Mouse (Mus musculus) midbrain, postnatal 0 days (tissue): ENCODE data around the gene Gm20696. TPM values are rescaled to one million over a fixed set of nuclear protein-coding genes. Genes with fewer than 3 reads are reported as not detected.

Source experiments
- ATAC-seq: fragments of 200-750 bp; cut with Nextera tagmentation; 2 replicates; pipeline ENCODE4 v1.8.0; 2017; ENCODE audit warnings: moderate number of reproducible peaks, mild to moderate bottlenecking, moderate TSS enrichment, moderate library complexity; ENCODE audit not compliant: low FRiP score
- DNase-seq: peaks from one replicate; pipeline ENCODE4 v3.0.0-alpha.2; 2015; ENCODE audit warnings: low spot score
- H3K27ac ChIP-seq: fragments of 300-500 bp; sonication (generic); 2 replicates; pipeline ENCODE4 v1.5.1; 2014; ENCODE audit warnings: low read depth, mild to moderate bottlenecking, low read length, mixed read lengths
- H3K27me3 ChIP-seq: fragments of 300-500 bp; sonication (generic); 2 replicates; pipeline ENCODE4 v1.6.1; 2014; ENCODE audit warnings: low read length, control low read depth, mixed read lengths; ENCODE audit not compliant: insufficient read depth
- H3K36me3 ChIP-seq: fragments of 300-500 bp; sonication (generic); 2 replicates; pipeline ENCODE4 v1.6.1; 2014; ENCODE audit warnings: low read length, control low read depth, mixed read lengths; ENCODE audit not compliant: insufficient read depth
- H3K4me1 ChIP-seq: fragments of 300-500 bp; sonication (generic); 2 replicates; pipeline ENCODE4 v1.6.1; 2014; ENCODE audit warnings: mild to moderate bottlenecking, control low read depth, antibody characterized with exemption, low read length, mixed read lengths; ENCODE audit not compliant: insufficient read depth
- H3K4me2 ChIP-seq: fragments of 300-500 bp; sonication (generic); 2 replicates; pipeline ENCODE4 v1.6.1; 2014; ENCODE audit warnings: low read depth, mild to moderate bottlenecking, low read length, mixed read lengths; ENCODE audit not compliant: poor library complexity, severe bottlenecking
- H3K4me3 ChIP-seq: fragments of 300-500 bp; sonication (generic); 2 replicates; pipeline ENCODE4 v1.5.1; 2014; ENCODE audit warnings: low read depth, mild to moderate bottlenecking, low read length, moderate library complexity
- H3K9ac ChIP-seq: fragments of 300-500 bp; sonication (generic); replicated peaks from 2 replicates; pipeline ENCODE4 v1.6.1; 2014; ENCODE audit warnings: mild to moderate bottlenecking, low read length, moderate library complexity, mixed read lengths; ENCODE audit not compliant: poor library complexity, severe bottlenecking
- H3K9me3 ChIP-seq: fragments of 300-500 bp; sonication (generic); 2 replicates; pipeline ENCODE4 v1.6.1; 2016; ENCODE audit warnings: low read length, control low read depth
- CTCF ChIP-seq: IDR thresholded peaks from 2 replicates; pipeline ENCODE4 v1.5.1; 2016; ENCODE audit warnings: antibody characterized with exemption, mild to moderate bottlenecking
- WGBS: fragments of 180-500 bp; shearing (Covaris S2); extraction: QIAGEN DNeasy Blood & Tissue Kit; methylation state at CpG from one replicate; pipeline ENCODE4 v1.1.7; 2014; 5-methylcytosine and 5-hydroxymethylcytosine counted together
- polyA plus RNA-seq: library from polyadenylated mRNA; unstranded; fragments of >200 nt; fragmentation: Nextera tagmentation; extraction: Ambion mirVana; gene quantifications from 2 replicates; pipeline ENCODE4 v1.2.1, GENCODE M21; 2015
- total RNA-seq: library from RNA; depleted of rRNA; stranded (reverse); fragments of >200 nt; gene quantifications from 2 replicates; pipeline ENCODE4 v1.2.3, GENCODE M21; 2014

Gm20696 gene
- total and polyA plus RNA-seq, 2 experiments from 2014 or later: 1.1 to 2.9 TPM

DNA sequence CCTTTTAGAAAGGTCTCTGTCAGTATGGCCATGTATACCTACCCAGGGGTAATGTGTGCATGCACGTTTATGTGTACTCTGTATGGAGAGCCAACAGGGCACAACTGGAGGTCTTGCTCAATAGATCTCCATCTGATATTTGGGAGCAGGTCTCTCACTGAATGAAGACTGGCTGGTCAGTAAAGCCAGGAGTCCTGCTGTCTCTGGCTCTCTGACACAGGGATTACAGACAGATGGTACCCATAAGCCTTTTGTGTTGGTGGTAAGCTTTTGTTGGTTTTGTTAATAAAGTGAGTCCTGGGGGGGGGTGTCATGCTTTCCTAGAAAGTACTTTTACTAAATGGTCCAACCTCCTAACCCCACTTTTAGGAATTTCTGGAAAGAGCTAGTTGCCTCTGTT is 389.3 kb downstream of the Gm20696 start:
- 83% methylated on average over 1 of the region's 1 CpGs for WGBS
- Histone ChIP-seq H3K9ac (no peak overlapping the region), H3K4me2 (no peak overlapping the region), H3K9me3 (no peaks in the 10 kb centered on the region), H3K27me3 (no peaks in the 10 kb centered on the region), H3K36me3 (no peaks in the 10 kb centered on the region), H3K4me1 (no peaks in the 10 kb centered on the region), H3K4me3 (no peak overlapping the region), H3K27ac (no peak overlapping the region)
- DNase-seq: no peak
- TF ChIP-seq CTCF: no peak
- no peak for ATAC-seq

DNA sequence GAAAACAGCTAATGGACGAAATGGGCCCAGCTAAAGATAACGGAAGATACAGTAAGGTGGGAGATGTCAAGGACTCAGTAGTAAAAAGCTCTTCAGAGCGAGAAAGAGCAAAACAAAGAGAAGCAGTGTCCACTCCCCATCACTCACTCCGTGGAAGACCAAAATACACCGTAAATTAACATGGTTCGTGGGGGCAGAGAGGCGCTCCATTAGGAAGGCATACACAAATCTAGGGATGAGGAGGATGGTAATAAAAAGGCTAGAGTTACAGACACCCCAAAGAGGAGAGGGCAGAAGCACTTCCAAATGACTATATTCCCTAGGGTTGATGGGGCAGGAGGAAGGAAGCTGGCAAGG is 390.3 kb downstream of the Gm20696 start:
- ATAC-seq (no peak), DNase-seq (no peak)
- no peak for TF ChIP-seq CTCF
- no peaks in the 10 kb centered on the region for H3K27me3 ChIP-seq
- H3K36me3 ChIP-seq: no peaks in the 10 kb centered on the region
- H3K4me3 ChIP-seq: no peak overlapping the region
- no peaks in the 10 kb centered on the region for H3K4me1 ChIP-seq
- H3K27ac ChIP-seq: no peak overlapping the region
- no peak overlapping the region for H3K9ac ChIP-seq
- no peak overlapping the region for H3K4me2 ChIP-seq
- WGBS: 83% methylated on average over 7 of the region's 7 CpGs
- H3K9me3 ChIP-seq: no peaks in the 10 kb centered on the region

DNA sequence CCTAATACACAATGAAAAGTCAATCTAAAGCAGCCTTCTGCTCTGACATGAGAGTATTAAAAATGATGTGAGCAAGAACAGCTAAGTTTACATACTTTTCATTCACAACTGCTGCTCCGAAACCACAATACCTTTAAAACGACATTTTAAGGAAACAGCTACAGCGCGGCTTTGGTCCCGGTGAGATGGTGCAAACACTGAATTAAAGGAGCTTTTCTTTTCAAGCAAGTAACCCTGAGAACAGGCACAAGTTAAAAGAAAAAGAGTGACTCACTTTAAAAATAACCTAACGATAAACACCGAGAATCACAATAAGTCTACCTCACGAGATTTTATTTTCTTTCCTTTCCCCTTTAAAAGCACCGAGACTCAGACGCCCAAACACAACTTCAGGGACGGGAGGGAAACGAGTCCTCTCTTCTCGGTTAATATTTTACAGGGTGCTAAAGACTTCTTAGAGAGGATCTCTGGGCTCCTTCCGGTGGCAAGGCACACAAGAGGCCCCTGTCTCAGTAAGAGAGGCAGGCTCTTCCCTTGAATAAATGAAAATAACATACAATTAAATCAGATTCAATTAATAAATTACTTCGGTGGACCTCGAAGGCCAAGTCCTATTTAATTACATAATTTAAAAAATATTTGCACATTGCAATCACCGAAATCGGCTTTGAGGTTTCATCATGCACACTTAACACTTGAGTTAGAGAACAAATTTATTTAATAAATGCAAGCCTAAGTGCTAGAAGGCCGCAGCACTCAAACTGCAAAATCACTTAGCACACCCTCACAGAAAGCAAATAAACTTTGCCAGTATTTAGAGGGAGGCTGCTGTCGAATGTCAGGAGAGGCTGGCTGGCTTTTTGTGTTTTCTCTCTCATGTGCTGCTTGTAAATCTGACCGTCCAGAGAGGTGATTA is 391.0 kb downstream of the Gm20696 start:
- 78% methylated on average over 21 of the region's 21 CpGs for WGBS
- no peak for TF ChIP-seq CTCF

DNA sequence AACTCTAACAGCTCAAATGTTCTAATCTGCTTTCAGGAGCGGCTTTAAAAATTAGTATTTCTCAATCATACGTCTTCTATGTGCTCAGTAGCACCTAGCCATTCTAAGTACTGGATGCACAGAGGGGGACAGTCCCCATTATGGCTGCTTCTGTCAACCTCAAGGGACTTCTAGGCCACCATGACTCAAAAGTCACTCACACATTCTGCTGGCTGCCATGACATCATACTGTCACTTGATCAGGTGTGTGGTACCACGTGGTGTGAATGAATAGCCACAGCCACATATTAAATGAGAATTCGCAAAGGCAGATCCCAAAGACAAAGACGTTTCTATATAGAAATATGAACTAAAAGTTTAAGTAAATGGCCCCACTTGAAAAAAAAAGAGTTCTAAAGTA is 391.9 kb downstream of the Gm20696 start:
- Histone ChIP-seq H3K9me3 (no peaks in the 10 kb centered on the region), H3K27me3 (no peaks in the 10 kb centered on the region), H3K4me3 (no peak overlapping the region), H3K9ac (no peak overlapping the region), H3K4me1 (no peaks in the 10 kb centered on the region), H3K27ac (no peak overlapping the region), H3K4me2 (no peak overlapping the region), H3K36me3 (no peaks in the 10 kb centered on the region)
- 98% methylated on average over 5 of the region's 5 CpGs for WGBS
- no peak for DNase-seq
- TF ChIP-seq CTCF: no peak
- no peak for ATAC-seq

More for the DNA sequence above, 391.0 kb downstream of the Gm20696 start:
- Histone ChIP-seq H3K27me3 (no peaks in the 10 kb centered on the region), H3K4me1 (no peaks in the 10 kb centered on the region), H3K27ac (no peak overlapping the region), H3K9me3 (no peaks in the 10 kb centered on the region), H3K9ac (no peak overlapping the region), H3K36me3 (no peaks in the 10 kb centered on the region), H3K4me3 (no peak overlapping the region), H3K4me2 (no peak overlapping the region)
- no peak for DNase-seq
- no peak for ATAC-seq

DNA sequence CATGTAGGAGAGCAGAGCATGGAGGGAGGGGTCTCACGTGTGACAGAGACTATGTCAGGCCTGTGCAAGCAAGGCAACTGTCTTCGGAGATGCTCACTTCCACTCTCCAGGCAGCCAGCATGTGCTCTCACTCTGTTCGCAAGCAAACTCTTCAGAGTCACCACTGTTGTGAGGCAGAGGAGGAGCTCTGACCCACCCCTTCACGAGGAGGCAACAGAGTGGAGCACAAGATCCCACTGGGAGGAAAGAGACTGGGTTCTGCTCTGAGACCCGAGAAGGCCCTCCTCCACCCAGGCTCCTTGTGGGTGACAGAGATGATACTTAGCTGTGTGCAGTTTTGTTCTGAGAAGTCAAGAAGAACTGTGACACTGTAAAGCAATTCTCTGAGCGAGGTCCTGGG is 392.4 kb downstream of the Gm20696 start:
- H3K27ac ChIP-seq: no peak overlapping the region
- no peaks in the 10 kb centered on the region for H3K9me3 ChIP-seq
- H3K36me3 ChIP-seq: no peaks in the 10 kb centered on the region
- H3K4me2 ChIP-seq: no peak overlapping the region
- DNase-seq (no peak), ATAC-seq (no peak)
- no peak overlapping the region for H3K9ac ChIP-seq
- H3K27me3 ChIP-seq: no peaks in the 10 kb centered on the region
- 78% methylated on average over 6 of the region's 6 CpGs for WGBS
- no peaks in the 10 kb centered on the region for H3K4me1 ChIP-seq
- TF ChIP-seq CTCF: no peak
- H3K4me3 ChIP-seq: no peak overlapping the region

DNA sequence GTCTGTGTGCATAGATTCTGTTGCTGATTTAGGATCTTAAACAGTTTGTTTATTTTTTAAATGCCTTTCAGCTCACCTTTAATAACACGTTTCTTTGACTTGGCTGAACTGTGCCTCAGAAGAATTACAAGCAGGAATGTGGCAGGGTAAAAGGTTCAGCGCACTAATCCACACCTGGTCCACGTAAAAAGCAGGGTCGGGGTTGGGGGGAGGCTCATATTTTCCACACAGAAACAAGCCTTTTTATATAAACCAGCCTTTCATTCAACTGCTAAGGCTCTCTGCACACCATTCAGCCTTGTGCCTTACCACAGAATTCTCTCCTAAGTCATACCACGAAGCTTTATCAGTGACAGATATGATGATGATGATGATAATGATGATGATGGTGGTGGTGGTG is 393.4 kb downstream of the Gm20696 start:
- Histone ChIP-seq H3K4me2 (no peak overlapping the region), H3K4me3 (no peak overlapping the region), H3K36me3 (no peaks in the 10 kb centered on the region), H3K27me3 (no peaks in the 10 kb centered on the region), H3K4me1 (no peaks in the 10 kb centered on the region), H3K9ac (no peak overlapping the region), H3K9me3 (no peaks in the 10 kb centered on the region), H3K27ac (no peak overlapping the region)
- DNase-seq (no peak), ATAC-seq (no peak)
- WGBS: 86% methylated on average over 5 of the region's 5 CpGs
- TF ChIP-seq CTCF: no peak
